Mouse (Mus musculus): ENCODE data around the gene Gm44965. TPM values are rescaled to one million over a fixed set of nuclear protein-coding genes. Genes with fewer than 3 reads are reported as not detected.

The Gm44965 gene
- polyA plus RNA-seq, 1 experiment: 1.5 TPM

DNA sequence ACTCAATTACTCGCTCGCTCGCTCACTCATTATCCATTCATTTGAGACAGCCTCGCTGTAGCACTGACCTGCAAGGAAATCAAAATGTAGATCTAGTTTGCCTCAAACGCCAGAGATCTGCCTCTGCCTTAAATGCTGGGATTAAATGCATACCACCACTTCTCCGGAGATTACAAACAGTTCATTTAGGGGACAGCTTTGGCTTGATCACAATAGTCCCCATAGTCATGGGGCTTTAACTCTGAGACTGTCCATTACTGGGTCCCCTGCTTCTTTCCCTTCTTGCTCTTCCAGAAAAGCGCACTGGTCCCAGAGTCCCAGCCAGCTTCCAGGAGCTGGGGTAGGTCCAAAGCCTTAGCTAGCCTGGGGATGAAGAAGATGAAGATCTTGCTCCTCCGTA lies 32.7 kb downstream of the Gm44965 start, which contains the start of gene AI854703:
TSS of gene AI854703 (plus strand) at position 301 of the 400 bp plus-strand sequence.
- TF ChIP-seq USF1 (IDR thresholded peaks at IDR 0.05; ENCODE audit: low read depth) (no peak), CEBPB (IDR thresholded peaks at IDR 0.05; ENCODE audit: insufficient read depth, poor library complexity, severe bottlenecking) (no peak), MAX (IDR thresholded peaks at IDR 0.05; ENCODE audit: low read depth) (no peak), TCF3 (IDR thresholded peaks at IDR 0.05; ENCODE audit: insufficient read length, low read depth) (no peak), SRF (IDR thresholded peaks at IDR 0.05; ENCODE audit: control insufficient read depth, insufficient read length, low read depth) (no peak)

DNA sequence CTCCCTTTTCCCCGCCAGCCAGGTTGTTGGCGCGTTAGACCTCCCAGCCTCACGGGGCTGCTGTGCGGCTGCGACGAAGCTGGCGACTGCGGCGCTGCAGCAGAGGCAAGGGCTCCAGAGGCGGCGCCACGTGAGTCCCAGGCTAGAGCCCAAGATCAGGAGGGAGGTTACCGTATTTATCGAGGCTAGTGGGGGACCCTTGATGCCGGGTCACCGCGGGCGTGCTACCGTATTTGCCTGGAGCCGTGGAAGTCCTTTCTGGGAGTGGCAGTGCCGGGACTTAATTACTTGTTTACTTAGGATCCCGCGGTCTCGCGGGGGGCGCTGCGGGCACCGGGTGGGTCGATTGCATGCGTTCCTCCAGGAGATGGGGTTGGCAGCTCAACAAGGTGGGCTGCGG lies 33.2 kb downstream of the Gm44965 start:
- H3K27me3 ChIP-seq (ENCODE audit: control insufficient read depth, insufficient read depth, insufficient read length): peaks cover 14% of the 10 kb centered on the region
- TF ChIP-seq MYOD1 (IDR thresholded peaks at IDR 0.05; ENCODE audit: control insufficient read depth in 1 of 3, insufficient read length in 2 of 3, low read depth in 2 of 3) (no peak), TCF3 (IDR thresholded peaks at IDR 0.05; ENCODE audit: insufficient read length, low read depth) (no peak), POLR2AphosphoS2 (IDR thresholded peaks at IDR 0.05; ENCODE audit: insufficient read length, low read depth) (no peak), SRF (IDR thresholded peaks at IDR 0.05; ENCODE audit: control insufficient read depth, insufficient read length, low read depth) (no peak), MAX (IDR thresholded peaks at IDR 0.05; ENCODE audit: low read depth) (no peak), MYOG (IDR thresholded peaks at IDR 0.05; ENCODE audit: control insufficient read depth in 1 of 3, insufficient read depth in 1 of 3, insufficient read length in 2 of 3, low read depth in 2 of 3) (no peak), CEBPB (IDR thresholded peaks at IDR 0.05; ENCODE audit: insufficient read depth, poor library complexity, severe bottlenecking) (no peak)
- no peak overlapping the region for H3ac ChIP-seq (ENCODE audit: control insufficient read depth, insufficient read length)

More for the DNA sequence above, 32.7 kb downstream of the Gm44965 start, which contains the start of gene AI854703:
- H3K36me3 ChIP-seq (ENCODE audit: control insufficient read depth, insufficient read depth): no peaks in the 10 kb centered on the region
- no peaks in the 10 kb centered on the region for H3K79me2 ChIP-seq (ENCODE audit: control insufficient read depth, insufficient read depth)
- no peak within 1 kb of the TSS for H3ac ChIP-seq (ENCODE audit: control insufficient read depth, insufficient read length)
- peaks cover 14% of the 10 kb centered on the region for H3K27me3 ChIP-seq (ENCODE audit: control insufficient read depth, insufficient read depth, insufficient read length)
- no peak within 1 kb of the TSS for H3K4me3 ChIP-seq
- H3K4me2 ChIP-seq (ENCODE audit: low read depth): no peak within 1 kb of the TSS

DNA sequence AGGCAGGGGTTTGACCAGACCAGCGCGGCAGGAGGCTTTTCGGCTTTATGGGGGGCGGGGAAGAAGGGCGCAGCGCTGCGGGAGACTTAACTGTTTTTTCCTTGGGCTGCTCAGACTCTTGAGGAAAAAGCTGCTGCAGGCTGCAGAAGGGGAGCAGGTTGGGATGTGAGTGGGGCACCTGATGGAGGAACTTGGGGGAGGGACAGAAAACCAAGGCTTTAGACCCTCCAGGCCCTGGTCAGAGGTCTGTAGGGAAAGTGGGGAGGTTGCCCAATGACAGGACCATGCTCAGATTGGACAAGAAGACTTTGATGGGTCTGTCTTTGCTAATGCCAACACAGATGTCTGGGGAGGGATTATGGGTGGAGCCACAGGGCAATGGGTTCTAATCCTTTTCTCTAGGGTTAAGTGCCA lies 33.8 kb downstream of the Gm44965 start:
- Histone ChIP-seq H3K27me3 (ENCODE audit: control insufficient read depth, insufficient read depth, insufficient read length) (peaks cover 16% of the 10 kb centered on the region), H3K36me3 (ENCODE audit: control insufficient read depth, insufficient read depth) (no peaks in the 10 kb centered on the region), H3ac (ENCODE audit: control insufficient read depth, insufficient read length) (no peak overlapping the region), H3K4me2 (ENCODE audit: low read depth) (no peak overlapping the region), H3K4me3 (no peak overlapping the region), H3K79me2 (ENCODE audit: control insufficient read depth, insufficient read depth) (no peaks in the 10 kb centered on the region)
- TF ChIP-seq TCF12 (IDR thresholded peaks at IDR 0.05; ENCODE audit: insufficient read depth, poor library complexity, severe bottlenecking) (no peak), SRF (IDR thresholded peaks at IDR 0.05; ENCODE audit: control insufficient read depth, insufficient read length, low read depth) (no peak), POLR2AphosphoS2 (IDR thresholded peaks at IDR 0.05; ENCODE audit: insufficient read length, low read depth) (no peak), E2F4 (IDR thresholded peaks at IDR 0.05; ENCODE audit: insufficient read depth) (no peak), POLR2A (IDR thresholded peaks at IDR 0.05; ENCODE audit: insufficient read length, low read depth) (no peak), MYOD1 (IDR thresholded peaks at IDR 0.05; ENCODE audit: control insufficient read depth in 1 of 3, insufficient read length in 2 of 3, low read depth in 2 of 3) (no peak), USF1 (IDR thresholded peaks at IDR 0.05; ENCODE audit: low read depth) (no peak), CEBPB (IDR thresholded peaks at IDR 0.05; ENCODE audit: insufficient read depth, poor library complexity, severe bottlenecking) (no peak), REST (IDR thresholded peaks at IDR 0.05; ENCODE audit: insufficient read depth, insufficient read length) (no peak), MYOG (IDR thresholded peaks at IDR 0.05; ENCODE audit: control insufficient read depth in 1 of 3, insufficient read depth in 1 of 3, insufficient read length in 2 of 3, low read depth in 2 of 3) (no peak), TCF3 (IDR thresholded peaks at IDR 0.05; ENCODE audit: insufficient read length, low read depth) (no peak), MAX (IDR thresholded peaks at IDR 0.05; ENCODE audit: low read depth) (no peak)

More for the DNA sequence above, 33.2 kb downstream of the Gm44965 start:
- H3K36me3 ChIP-seq (ENCODE audit: control insufficient read depth, insufficient read depth): no peaks in the 10 kb centered on the region
- H3K4me2 ChIP-seq (ENCODE audit: low read depth): no peak overlapping the region
- H3K4me3 ChIP-seq: no peak overlapping the region
- H3K79me2 ChIP-seq (ENCODE audit: control insufficient read depth, insufficient read depth): no peaks in the 10 kb centered on the region

DNA sequence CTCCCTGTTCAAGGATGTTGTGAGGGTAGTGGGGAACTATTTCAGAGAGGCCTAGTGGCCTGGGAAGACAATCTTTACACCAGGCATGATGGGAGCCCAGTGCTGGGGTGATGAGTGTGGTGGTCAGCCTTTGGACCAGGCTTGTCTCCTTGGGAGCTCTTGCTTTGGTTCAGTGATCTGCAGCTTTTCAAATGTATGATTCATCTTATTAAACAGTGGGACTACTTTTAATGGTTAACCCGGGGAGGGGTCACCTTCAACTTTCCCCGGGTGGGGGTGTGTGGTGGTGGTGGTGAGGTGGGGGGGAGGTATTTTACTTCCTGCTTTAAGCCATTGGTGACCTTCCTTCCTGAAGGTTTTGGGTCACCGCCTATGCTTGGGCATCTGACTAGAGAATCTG lies 34.6 kb downstream of the Gm44965 start:
- peaks cover 17% of the 10 kb centered on the region for H3K27me3 ChIP-seq (ENCODE audit: control insufficient read depth, insufficient read depth, insufficient read length)
- no peaks in the 10 kb centered on the region for H3K79me2 ChIP-seq (ENCODE audit: control insufficient read depth, insufficient read depth)
- no peaks in the 10 kb centered on the region for H3K36me3 ChIP-seq (ENCODE audit: control insufficient read depth, insufficient read depth)
- TF ChIP-seq TCF3 (IDR thresholded peaks at IDR 0.05; ENCODE audit: insufficient read length, low read depth): no peak
- no peak for TF ChIP-seq USF1 (IDR thresholded peaks at IDR 0.05; ENCODE audit: low read depth)
- no peak for TF ChIP-seq POLR2A (IDR thresholded peaks at IDR 0.05; ENCODE audit: insufficient read length, low read depth)
- TF ChIP-seq CEBPB (IDR thresholded peaks at IDR 0.05; ENCODE audit: insufficient read depth, poor library complexity, severe bottlenecking): no peak
- TF ChIP-seq POLR2AphosphoS2 (IDR thresholded peaks at IDR 0.05; ENCODE audit: insufficient read length, low read depth): no peak
- no peak for TF ChIP-seq REST (IDR thresholded peaks at IDR 0.05; ENCODE audit: insufficient read depth, insufficient read length)
- TF ChIP-seq SRF (IDR thresholded peaks at IDR 0.05; ENCODE audit: control insufficient read depth, insufficient read length, low read depth): no peak
- no peak for TF ChIP-seq MYOG (IDR thresholded peaks at IDR 0.05; ENCODE audit: control insufficient read depth in 1 of 3, insufficient read depth in 1 of 3, insufficient read length in 2 of 3, low read depth in 2 of 3)
- TF ChIP-seq MYOD1 (IDR thresholded peaks at IDR 0.05; ENCODE audit: control insufficient read depth in 1 of 3, insufficient read length in 2 of 3, low read depth in 2 of 3): no peak
- TF ChIP-seq E2F4 (IDR thresholded peaks at IDR 0.05; ENCODE audit: insufficient read depth): no peak
- no peak for TF ChIP-seq MAX (IDR thresholded peaks at IDR 0.05; ENCODE audit: low read depth)
- no peak for TF ChIP-seq TCF12 (IDR thresholded peaks at IDR 0.05; ENCODE audit: insufficient read depth, poor library complexity, severe bottlenecking)
- no peak overlapping the region for H3ac ChIP-seq (ENCODE audit: control insufficient read depth, insufficient read length)
- H3K4me3 ChIP-seq: no peak overlapping the region
- H3K4me2 ChIP-seq (ENCODE audit: low read depth): no peak overlapping the region

All from myocyte (in vitro differentiated cells).